Mouse (Mus musculus) ES-E14 (cell line): Measurements from ENCODE around the gene Sstr5. TPM values are rescaled to one million over a fixed set of nuclear protein-coding genes. Genes with fewer than 3 reads are reported as not detected.

ENCODE experiments used
- DNase-seq: peaks from one replicate; pipeline ENCODE4 v3.0.0-alpha.2; 2013; ENCODE audit warnings: low read depth, low spot score
- H3K27ac ChIP-seq: 2 replicates; pipeline ENCODE4 v1.5.1; 2012; ENCODE audit warnings: low read depth, mild to moderate bottlenecking, low read length, moderate library complexity, mixed read lengths; ENCODE audit not compliant: poor library complexity, insufficient read depth, severe bottlenecking
- H3K36me3 ChIP-seq: 2 replicates; pipeline ENCODE4 v1.6.1; 2012; ENCODE audit warnings: mild to moderate bottlenecking, low read length, moderate library complexity, mixed read lengths; ENCODE audit not compliant: control insufficient read depth, poor library complexity, insufficient read depth, severe bottlenecking
- H3K4me1 ChIP-seq, 2 experiments: fragments of 150-350 bp in 1 of 2; sonication (generic) in 1 of 2; 2 replicates each; pipeline ENCODE4 v1.6.1; 2012; ENCODE audit warnings: low read length in 2 of 2, mild to moderate bottlenecking in 1 of 2, mixed read lengths in 1 of 2; ENCODE audit not compliant: control insufficient read depth in 2 of 2, insufficient read depth in 2 of 2, poor library complexity in 1 of 2
- H3K4me3 ChIP-seq, 2 experiments: fragments of 150-350 bp in 1 of 2; sonication (generic) in 1 of 2; 2 replicates each; pipeline ENCODE4 v1.5.1; 2012; ENCODE audit warnings: low read length in 2 of 2, low read depth in 1 of 2, mild to moderate bottlenecking in 1 of 2, mixed read lengths in 1 of 2; ENCODE audit not compliant: insufficient read depth in 1 of 2, poor library complexity in 1 of 2, severe bottlenecking in 1 of 2
- H3K9ac ChIP-seq: 2 replicates; pipeline ENCODE4 v1.6.1; 2012; ENCODE audit warnings: low read depth, mild to moderate bottlenecking, low read length, mixed read lengths; ENCODE audit not compliant: poor library complexity, insufficient read depth, severe bottlenecking
- H3K9me3 ChIP-seq: fragments of 150-350 bp; sonication (generic); 2 replicates; pipeline ENCODE4 v1.6.1; 2012; ENCODE audit warnings: low read depth, mild to moderate bottlenecking, low read length; ENCODE audit not compliant: control insufficient read depth, insufficient read depth
- CHD2 ChIP-seq: IDR thresholded peaks from 2 replicates; pipeline ENCODE4 v1.6.1; 2014; ENCODE audit warnings: mild to moderate bottlenecking, low read depth, low read length, inconsistent platforms
- HCFC1 ChIP-seq: IDR thresholded peaks from 2 replicates; pipeline ENCODE4 v1.6.1; 2012; ENCODE audit warnings: low read length, inconsistent platforms, borderline replicate concordance; ENCODE audit not compliant: insufficient read depth
- MAFK ChIP-seq: IDR thresholded peaks from 2 replicates; pipeline ENCODE4 v1.6.1; 2014; ENCODE audit warnings: mild to moderate bottlenecking, low read depth, low read length, inconsistent platforms; ENCODE audit not compliant: insufficient read depth
- ZC3H11A ChIP-seq: IDR thresholded peaks from 2 replicates; pipeline ENCODE4 v1.6.1; 2012; ENCODE audit warnings: low read depth, mild to moderate bottlenecking, inconsistent platforms, low read length, borderline replicate concordance
- ZNF384 ChIP-seq: IDR thresholded peaks from 2 replicates; pipeline ENCODE4 v1.6.1; 2012; ENCODE audit warnings: low read depth, low read length, inconsistent platforms
- in situ Hi-C, 2 experiments: fragments of 600-800 bp; cut with MboI; formaldehyde crosslinking; loops; one replicate each; pipeline ENCODE4 v1.15.1; 2025; ENCODE audit warnings: low sequenced_read_pairs in 2 of 2, inconsistent platforms in 1 of 2; ENCODE audit not compliant: unreplicated experiment in 2 of 2
- total RNA-seq: library from RNA; depleted of rRNA; stranded (reverse); fragments of 300-350 nt; gene quantifications from 2 replicates; pipeline ENCODE4 v1.2.3, GENCODE M21; 2012

Sstr5 gene
- total RNA-seq, 1 experiment = 1.3 TPM

DNA sequence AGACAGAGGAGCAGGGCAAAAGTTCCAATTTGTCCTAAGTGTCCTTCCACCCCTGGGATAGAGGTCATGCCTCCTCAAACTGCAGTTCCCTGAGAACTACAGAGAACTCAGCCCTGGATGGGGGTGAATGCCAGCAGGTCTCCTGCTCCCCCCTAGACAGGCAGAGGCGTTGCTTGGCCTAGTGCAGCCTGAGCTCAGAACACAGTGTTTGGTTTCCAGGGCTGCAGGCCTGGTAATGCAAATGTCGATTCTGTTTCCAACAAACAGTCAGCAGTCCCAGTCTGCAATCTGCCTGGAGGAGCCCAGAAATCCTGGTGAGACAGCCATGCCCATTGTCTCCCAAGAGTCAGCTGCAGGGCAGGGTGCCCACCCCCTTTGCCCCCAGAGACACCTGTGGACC, 42.8 kb downstream of the Sstr5 start, which contains the start of gene Tekt4:
TSS of gene Tekt4 (plus strand) at position 344 of the 400 bp plus-strand sequence.
- H3K27ac ChIP-seq = no peak within 1 kb of the TSS
- no peaks in the 10 kb centered on the region for H3K36me3 ChIP-seq
- H3K4me3 ChIP-seq = no peak within 1 kb of the TSS
- H3K9ac ChIP-seq = no peak within 1 kb of the TSS
- TF ChIP-seq CHD2 = no peak
- in situ Hi-C loops = no loop called here
- DNase-seq = no peak
- H3K4me1 ChIP-seq = peaks cover 0 to 5% of the 10 kb centered on the region in 2 experiments; a peak in 1 of 4 replicates
- no peaks in the 10 kb centered on the region for H3K9me3 ChIP-seq

GRCm38 (mm10) chr17:25452246-25452965, 44.7 kb downstream of the Sstr5 start:
- in situ Hi-C loops = no loop called here
- no peak overlapping the region for H3K27ac ChIP-seq

GRCm38 (mm10) chr17:25450329-25450728, 46.8 kb downstream of the Sstr5 start:
- Histone ChIP-seq H3K9ac (no peak overlapping the region), H3K4me3 (no peak overlapping the region), H3K9me3 (no peaks in the 10 kb centered on the region), H3K36me3 (no peaks in the 10 kb centered on the region), H3K27ac (no peak overlapping the region), H3K4me1 (peaks cover 0 to 5% of the 10 kb centered on the region in 2 experiments; a peak in 1 of 4 replicates)
- TF ChIP-seq MAFK = no peak
- no peak for TF ChIP-seq HCFC1
- TF ChIP-seq CHD2 = no peak
- TF ChIP-seq ZC3H11A = no peak
- TF ChIP-seq ZNF384 = no peak
- DNase-seq = no peak
- in situ Hi-C loops = no loop called here

More at GRCm38 (mm10) chr17:25452246-25452965, 44.7 kb downstream of the Sstr5 start:
- Histone ChIP-seq H3K4me1 (peaks cover 0 to 5% of the 10 kb centered on the region in 2 experiments; a peak in 1 of 4 replicates), H3K9me3 (no peaks in the 10 kb centered on the region), H3K36me3 (no peaks in the 10 kb centered on the region), H3K4me3 (no peak overlapping the region), H3K9ac (no peak overlapping the region)
- no peak for DNase-seq
- TF ChIP-seq MAFK = no peak
- no peak for TF ChIP-seq ZC3H11A
- TF ChIP-seq CHD2 = no peak
- TF ChIP-seq HCFC1 = no peak
- TF ChIP-seq ZNF384 = no peak

- H3K4me1 ChIP-seq = no peaks in the 10 kb centered on the region
- no peak overlapping the region for H3K4me3 ChIP-seq
- no peak overlapping the region for H3K9ac ChIP-seq
- DNase-seq = no peak
- H3K9me3 ChIP-seq = no peaks in the 10 kb centered on the region
- H3K36me3 ChIP-seq = no peaks in the 10 kb centered on the region
- no peak overlapping the region for H3K27ac ChIP-seq
- TF ChIP-seq ZNF384 (no peak), MAFK (no peak), CHD2 (no peak), HCFC1 (no peak), ZC3H11A (no peak)
- in situ Hi-C loops = no loop called here
These were observed 49.2 kb downstream of the Sstr5 start for GRCm38 (mm10) chr17:25447865-25448264.

GRCm38 (mm10) chr17:25445841-25446240, 51.2 kb downstream of the Sstr5 start:
- Histone ChIP-seq H3K9ac (no peak overlapping the region), H3K36me3 (no peaks in the 10 kb centered on the region), H3K9me3 (no peaks in the 10 kb centered on the region), H3K27ac (no peak overlapping the region), H3K4me1 (no peaks in the 10 kb centered on the region), H3K4me3 (no peak overlapping the region)
- in situ Hi-C loops = no loop called here
- DNase-seq = no peak
- TF ChIP-seq CHD2 (no peak), ZC3H11A (no peak), HCFC1 (no peak), ZNF384 (no peak)
